Mouse (Mus musculus) adrenal gland, postnatal 36 days (tissue): ENCODE data around the gene Oaf. TPM values are rescaled to one million over a fixed set of nuclear protein-coding genes. Genes with fewer than 3 reads are reported as not detected.

Experiments
- DNase-seq, 2 experiments: peaks; one replicate each; pipeline ENCODE4 v3.0.0; 2021; ENCODE audit warnings: mixed read lengths in 1 of 2
- total RNA-seq, 2 experiments: library from RNA; stranded (reverse); gene quantifications; 2 replicates each; pipeline ENCODE4 v1.2.3; 2021

Gene Oaf
- total RNA-seq, 2 experiments from 2014 or later, result 12.8 to 34.7 TPM

- no peak for DNase-seq
Measured at GRCm38 (mm10) chr9:43245801-43246570, 6.3 kb upstream of the Oaf start.

DNA sequence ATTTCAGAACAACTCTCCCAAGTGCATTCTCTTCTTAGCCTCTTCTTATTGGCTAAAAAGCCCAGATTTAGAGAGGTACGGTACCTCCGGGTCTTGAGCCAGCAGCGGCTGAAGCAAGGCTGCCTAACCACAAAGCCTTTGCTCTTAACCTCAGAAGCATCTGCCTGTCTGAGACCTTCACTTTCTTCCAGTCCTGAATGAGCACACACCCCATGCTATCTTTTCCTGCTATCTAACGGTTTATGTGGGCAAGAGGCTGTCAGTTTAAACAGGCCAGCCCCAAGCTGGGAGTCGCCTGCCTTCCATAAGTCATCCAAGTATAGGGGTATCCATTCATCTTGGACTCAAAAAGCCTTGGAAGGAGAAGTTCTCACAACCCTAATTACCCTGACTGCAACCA is 2.7 kb upstream of the Oaf start:
- no peak for DNase-seq

DNA sequence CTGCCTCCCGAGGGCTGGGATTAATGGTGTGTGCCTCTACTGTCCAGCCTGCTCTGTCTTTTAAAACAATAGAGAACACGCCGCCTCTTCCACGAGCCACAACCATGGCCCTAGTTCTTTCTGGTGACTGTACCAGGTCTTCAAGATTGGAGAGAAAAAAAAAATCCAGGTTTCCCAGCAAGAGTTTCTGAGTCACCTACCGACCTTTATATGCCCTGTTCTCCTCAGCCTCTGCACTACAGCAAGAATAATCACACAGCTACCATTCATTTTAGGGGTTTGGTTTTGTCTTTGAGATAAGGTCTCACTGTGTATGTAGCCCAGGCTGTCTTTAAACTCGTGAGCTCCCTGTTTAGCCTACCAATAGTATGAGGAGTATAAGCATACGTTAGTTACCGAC is 2.3 kb upstream of the Oaf start:
- no peak for DNase-seq

DNA sequence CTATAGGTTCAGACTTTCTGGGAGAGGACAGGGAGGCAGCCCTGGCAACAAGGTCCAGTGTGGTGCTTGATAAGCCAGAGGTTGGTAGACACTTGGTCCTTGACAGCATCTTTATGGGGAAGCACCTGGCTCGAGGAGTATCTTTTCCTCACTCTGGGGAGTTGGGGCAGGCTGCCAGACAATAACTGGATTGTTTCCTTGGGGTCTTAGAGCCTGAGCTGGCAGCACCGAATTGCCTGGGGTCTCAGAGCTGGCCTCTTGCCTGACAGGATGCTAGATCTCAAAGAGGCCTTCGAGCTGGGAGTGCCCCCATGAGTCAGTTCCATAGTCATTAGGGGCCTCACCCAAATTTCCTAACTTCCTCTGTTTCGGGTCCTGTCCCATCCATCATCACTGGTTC is 1.6 kb upstream of the Oaf start:
- no peak for DNase-seq

DNA sequence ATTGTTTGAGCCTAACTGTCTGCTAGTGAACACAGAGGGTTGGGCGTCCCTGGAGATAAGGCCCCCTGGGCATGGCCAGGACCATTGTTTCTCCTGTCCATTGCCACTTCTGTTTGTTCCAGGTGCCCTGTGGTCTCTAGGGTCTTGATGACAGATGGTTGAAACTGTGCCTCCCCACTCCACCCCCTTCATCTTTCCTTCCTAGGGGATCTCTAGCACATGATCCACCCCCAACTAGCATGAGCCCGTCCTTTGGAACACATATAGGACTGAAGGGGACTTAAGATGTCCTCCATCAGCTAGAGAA is 836 bp upstream of the Oaf start:
- DNase-seq, result no peak

- DNase-seq, result peak in 1 of 2 experiments; percentile 47
Measured at GRCm38 (mm10) chr9:43238631-43239545, 823 bp downstream of the Oaf start.

DNA sequence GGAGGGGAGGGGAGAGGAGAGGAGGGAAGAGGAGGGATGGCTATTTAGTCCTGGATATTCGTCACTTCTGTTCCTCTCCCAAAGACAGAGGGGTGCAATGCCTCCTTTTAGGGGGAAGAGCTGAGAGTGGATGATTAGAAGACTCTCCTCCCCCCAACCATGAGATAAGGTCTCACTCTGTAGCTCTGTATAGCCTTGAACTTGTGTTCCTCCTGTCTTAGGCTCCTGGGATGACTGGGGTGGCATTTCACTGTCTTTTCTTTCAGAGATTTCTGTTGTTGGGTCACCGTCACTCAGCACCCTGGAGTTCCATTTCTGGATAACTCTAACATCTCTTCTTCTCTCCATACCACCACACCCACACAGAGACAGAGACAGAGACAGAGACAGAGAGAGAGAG is 1.5 kb downstream of the Oaf start:
- no peak for DNase-seq

- DNase-seq, result no peak
Measured at GRCm38 (mm10) chr9:43237111-43237775, 2.5 kb downstream of the Oaf start.

DNA sequence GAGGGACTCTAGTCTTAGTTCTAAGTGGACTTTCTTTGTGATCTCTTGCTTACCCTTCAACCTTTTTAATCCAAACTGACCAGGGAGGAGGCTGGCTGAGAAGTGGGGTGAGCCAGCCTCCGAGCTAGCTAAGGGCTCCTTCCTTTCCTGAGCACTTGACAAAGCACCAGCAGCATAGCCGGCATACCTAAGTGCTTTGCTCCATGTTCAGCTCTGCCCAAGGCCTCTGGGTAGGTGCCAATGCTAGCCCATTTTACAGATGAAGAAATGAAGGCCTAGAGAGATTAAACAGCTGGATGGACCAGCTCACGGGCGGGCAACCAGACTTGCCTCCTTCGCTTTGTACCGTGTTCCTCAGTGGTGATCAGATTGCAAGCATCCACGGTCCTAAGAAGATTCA is 3.1 kb downstream of the Oaf start:
- no peak for DNase-seq

DNA sequence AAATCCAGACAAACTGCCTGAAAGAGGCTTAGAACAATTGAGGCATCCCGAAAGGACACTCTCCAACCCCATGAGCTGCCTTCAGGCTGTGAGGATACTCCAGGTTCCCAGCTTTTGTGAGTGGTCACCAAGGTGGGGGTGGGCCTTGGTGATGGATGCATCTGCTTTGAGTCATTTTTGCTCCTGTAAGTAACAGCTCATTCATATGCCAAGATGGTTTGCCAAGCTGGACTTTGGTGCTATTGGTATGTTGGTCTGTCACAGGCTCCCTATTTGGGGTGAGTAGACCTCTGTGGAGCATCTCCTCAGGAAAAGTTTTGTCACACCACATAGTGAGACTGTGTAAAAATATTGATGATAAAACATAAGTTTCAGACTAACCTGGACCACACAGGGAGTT is 3.6 kb downstream of the Oaf start:
- no peak for DNase-seq

- DNase-seq, result no peak
Measured at GRCm38 (mm10) chr9:43235336-43235735, 4.4 kb downstream of the Oaf start.

DNA sequence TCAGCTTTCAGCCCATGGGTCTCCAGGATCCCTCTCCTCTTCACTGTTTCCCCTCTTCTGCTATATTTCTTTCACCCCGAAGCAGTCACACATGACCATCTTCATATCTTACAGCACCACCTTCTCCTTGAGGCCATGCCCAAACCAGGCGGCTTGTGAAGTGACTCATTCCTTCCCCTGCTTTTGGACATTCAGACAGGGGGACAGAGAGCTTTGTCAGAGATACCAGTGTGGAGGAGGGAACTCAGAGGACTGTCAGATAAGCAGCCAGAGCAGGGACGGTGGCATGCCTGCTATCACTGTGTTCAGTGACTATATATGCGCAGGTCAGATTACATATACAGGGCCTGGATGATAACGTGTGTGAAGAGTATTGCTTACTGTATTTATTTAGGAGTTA is 5.2 kb downstream of the Oaf start:
- DNase-seq, result peak in 1 of 2 experiments; percentile 46

- DNase-seq, result no peak
Measured at GRCm38 (mm10) chr9:43233515-43233914, 6.2 kb downstream of the Oaf start.

DNA sequence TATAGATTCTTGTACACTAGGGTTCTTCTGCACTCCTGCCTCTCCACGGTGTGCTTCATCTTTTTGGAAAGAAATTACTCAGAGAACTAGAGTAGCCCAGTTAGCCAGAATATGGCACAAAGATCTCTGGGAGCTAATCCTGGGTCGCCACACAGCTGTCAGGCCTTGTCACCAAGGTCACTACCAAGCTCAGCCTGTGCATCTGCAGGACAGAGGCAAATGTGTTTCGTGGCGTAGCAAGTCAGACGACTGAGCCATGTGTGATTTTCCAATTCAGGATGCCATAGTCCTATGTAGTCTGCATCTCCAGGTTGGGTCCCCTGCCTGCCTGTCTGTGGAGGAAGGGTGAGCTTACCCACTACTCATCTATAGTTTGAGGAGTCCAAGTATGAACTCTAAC is 6.7 kb downstream of the Oaf start:
- DNase-seq, result no peak

DNA sequence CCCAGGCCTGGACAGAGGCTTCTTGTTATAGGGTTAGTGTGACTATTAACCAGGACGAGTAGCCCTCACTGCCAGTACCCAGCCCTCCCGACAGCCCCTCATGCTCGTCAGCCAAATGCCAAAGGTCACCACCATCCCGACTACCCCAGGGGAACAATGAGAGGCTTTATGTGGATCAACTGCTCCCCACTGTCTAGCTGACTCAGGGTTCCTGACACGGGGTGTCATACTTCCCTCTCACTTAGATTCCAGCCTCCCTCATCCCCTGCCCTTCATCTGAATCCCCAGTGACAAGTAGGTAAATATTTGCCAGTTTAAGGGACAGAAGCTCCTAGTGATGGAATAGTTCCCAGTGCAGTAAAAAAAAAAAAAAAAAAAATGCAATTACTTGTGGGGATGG is 7.4 kb downstream of the Oaf start:
- DNase-seq, result no peak

DNA sequence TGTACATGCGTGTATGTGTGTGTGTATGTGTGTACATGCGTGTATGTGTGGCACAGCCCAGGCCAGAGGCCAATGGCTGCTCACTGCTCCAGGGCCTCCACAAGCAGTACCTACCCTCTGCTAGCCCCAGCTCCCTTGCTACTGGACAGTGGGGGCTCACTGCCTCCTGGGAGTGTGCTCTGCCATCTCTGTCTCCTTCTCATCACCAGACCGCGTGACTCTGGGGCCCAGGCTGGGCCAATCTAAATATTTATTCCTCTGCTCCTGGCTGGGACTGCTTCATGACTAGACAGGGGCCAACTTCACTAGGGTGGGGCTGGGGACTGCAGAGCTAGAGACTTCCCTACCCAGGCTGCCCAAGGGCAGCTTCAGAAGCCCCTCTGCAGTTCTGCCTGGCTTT is 7.9 kb downstream of the Oaf start:
- DNase-seq, result no peak

DNA sequence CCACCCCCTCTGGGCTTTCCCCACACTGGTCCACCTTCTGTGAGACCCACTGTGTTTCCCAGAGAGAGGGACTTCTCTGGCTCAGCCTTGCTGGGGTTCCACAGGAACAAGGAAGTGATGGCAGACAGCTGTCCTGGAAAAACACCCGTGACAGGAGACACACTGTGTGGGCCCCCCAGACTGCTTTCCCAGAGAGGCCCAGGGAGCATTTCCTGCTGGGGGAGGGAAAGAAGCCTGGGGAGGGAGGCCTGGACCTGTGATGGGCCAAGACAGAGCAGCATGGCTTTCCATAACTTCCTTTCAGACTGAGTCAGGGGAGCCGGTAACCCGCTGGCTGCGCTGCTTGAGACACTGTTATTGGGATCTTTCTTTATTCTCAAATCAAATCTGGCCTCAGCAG is 8.8 kb downstream of the Oaf start:
- peak in 1 of 2 experiments; percentile 38 for DNase-seq

GRCm38 (mm10) chr9:43229962-43230361 is 9.7 kb downstream of the Oaf start:
- DNase-seq, result no peak

DNA sequence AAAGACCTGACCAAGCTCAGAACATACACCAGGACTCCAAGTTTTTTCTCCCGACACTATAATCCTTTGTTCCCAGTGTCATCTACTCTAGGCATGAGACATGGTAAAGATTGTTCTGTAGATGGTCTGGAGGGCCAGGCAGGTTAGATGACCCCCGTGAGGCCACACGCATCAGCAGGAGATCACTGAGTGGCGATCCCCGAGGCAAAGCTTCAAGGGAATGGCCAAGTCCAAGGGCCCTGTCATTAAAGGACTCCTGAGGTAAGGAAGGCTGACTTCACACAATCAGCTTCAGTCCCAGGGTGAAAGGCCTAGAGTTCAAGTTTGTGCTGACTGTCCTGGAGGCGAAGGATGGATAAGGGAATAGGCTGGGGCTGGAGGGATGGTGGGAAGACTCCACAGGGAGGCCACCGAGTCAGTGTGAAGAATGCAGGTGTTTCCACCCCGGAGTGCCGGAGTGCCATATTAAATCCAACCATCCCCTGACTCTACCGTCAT is 10.3 kb downstream of the Oaf start:
- no peak for DNase-seq

- no peak for DNase-seq
Measured at GRCm38 (mm10) chr9:43228745-43229144, 11.0 kb downstream of the Oaf start.

- DNase-seq, result no peak
Measured at GRCm38 (mm10) chr9:43227626-43228025, 12.1 kb downstream of the Oaf start.

GRCm38 (mm10) chr9:43226573-43227160 is 13.0 kb downstream of the Oaf start:
- no peak for DNase-seq

DNA sequence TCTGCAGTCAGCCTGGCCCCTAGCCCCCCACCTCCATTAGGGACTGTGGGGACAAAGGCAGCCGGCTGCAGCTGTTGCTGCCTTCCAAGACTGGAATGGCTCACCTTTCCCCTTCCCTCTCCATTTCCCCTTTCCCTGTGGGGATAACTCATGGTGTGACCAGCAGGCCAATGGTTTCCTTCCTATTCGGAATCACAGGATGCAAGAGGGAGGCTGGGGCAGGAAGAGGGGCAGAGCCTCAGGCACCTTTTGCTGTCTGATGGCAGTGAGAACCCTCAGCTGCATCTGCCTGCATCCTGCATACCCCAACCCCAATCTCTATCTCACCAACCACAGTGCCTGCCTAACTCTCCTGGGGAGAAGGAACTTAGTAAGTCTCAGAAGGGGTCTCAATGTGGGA is 14.2 kb downstream of the Oaf start:
- DNase-seq, result no peak
